Mouse (Mus musculus): ENCODE measurements around the gene Hoxa5. TPM values are rescaled to one million over a fixed set of nuclear protein-coding genes. Genes with fewer than 3 reads are reported as not detected.

Gene Hoxa5
- polyA plus RNA-seq, 1 experiment from 2014 or later = 2.6 TPM

DNA sequence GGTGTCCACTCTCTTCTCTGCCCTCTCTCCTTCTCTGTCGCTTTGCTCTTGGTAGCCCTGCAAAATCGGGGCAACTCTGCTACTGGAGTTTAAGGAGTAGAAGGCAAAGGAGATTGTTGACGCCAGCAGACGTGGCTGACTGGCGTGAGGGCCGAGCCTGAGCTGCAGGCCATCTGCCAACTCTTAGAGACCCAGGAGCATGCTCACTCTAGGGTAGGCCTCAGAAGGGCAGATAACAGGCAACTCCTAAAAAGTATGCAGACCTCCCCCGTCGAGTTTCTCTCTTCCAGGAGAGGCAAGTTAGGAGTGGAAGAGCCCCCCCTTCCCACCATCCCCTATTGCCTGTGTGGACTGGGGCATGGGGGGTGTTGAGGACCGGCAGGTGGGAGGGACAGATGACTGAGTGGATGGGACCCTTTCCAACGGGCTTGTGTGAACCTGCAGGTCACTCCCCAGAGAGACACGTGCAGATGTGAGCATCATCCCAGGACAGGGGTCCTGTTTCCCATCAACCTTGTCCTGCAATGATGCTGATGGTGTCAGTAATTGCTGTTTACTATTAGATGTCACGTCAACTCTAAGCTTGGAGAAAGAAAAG is 45.1 kb downstream of the Hoxa5 start:
- 8% methylated on average over 12 of the region's 12 CpGs for WGBS (ENCODE audit: insufficient replicate concordance)
- ATAC-seq (replicated peaks; ENCODE audit: insufficient number of reproducible peaks, low FRiP score, low TSS enrichment) = peak; percentile 28; the same call in 1 of the 2 replicates
- Histone ChIP-seq H3K27ac (ENCODE audit: low read depth, low read length) (peak overlapping the region; percentile 68; the same call in 1 of the 2 replicates), H3K4me3 (ENCODE audit: low read depth, low read length) (peak overlapping the region; percentile 52), H3K4me1 (ENCODE audit: control insufficient read depth, insufficient read depth, low read length) (peaks cover 5% of the 10 kb centered on the region; the same call in 1 of the 2 replicates), H3K36me3 (ENCODE audit: control insufficient read depth, insufficient read depth, low read length) (no peaks in the 10 kb centered on the region), H3K9ac (ENCODE audit: low read depth, low read length) (peak overlapping the region; percentile 47), H3K4me2 (peak overlapping the region; percentile 76), H3K9me3 (replicated peaks; ENCODE audit: control insufficient read depth, low read length) (no peaks in the 10 kb centered on the region), H3K27me3 (ENCODE audit: control insufficient read depth, insufficient read depth, low read length) (peaks cover 94% of the 10 kb centered on the region)

DNA sequence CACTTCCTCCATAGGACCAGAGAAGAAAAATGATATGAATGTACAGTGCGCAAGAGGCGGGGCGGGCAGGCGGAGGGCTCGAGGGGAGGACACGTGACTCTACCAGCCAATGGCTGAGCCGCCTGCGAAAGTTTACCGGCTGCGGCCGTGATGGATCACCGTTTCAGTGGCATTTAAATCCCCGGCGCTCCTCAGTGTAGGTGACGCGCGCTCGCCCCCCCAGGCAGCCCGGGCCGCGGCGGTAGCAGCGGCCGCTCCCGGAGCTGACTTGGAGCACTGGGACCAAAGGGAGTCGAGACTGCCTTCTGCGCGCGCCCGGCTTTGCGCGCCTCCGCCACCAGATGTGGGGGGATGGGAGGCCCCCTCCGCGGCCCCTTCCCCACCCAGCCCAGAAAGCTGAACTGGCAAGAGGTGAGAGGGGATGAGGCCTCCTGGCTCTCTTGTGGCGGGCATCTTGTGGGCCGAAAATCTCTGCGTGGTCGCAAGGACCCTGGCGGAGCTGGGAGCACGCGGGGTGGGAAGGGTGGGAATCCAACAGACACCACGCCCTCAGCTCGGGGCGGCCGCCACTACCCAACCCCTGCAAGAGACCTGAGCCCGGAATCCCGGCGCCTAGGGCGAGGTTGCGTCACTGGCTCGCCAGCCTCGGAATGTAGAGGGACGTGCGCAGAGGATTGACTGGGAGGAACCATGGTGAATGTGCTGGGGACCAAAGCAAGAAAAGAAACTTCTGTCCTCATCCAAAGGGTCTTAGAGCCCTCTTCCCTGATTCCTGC is 45.9 kb downstream of the Hoxa5 start, which contains the start of gene Hoxa1:
TSS of gene Hoxa1 (minus strand) at position 42 of the 776 bp plus-strand sequence.
- under 1% methylated on average over 55 of the region's 55 CpGs for WGBS (ENCODE audit: insufficient replicate concordance)
- ATAC-seq (replicated peaks; ENCODE audit: insufficient number of reproducible peaks, low FRiP score, low TSS enrichment) = peak; percentile 80
- peaks cover 5% of the 10 kb centered on the region; the same call in 1 of the 2 replicates for H3K4me1 ChIP-seq (ENCODE audit: control insufficient read depth, insufficient read depth, low read length)

DNA sequence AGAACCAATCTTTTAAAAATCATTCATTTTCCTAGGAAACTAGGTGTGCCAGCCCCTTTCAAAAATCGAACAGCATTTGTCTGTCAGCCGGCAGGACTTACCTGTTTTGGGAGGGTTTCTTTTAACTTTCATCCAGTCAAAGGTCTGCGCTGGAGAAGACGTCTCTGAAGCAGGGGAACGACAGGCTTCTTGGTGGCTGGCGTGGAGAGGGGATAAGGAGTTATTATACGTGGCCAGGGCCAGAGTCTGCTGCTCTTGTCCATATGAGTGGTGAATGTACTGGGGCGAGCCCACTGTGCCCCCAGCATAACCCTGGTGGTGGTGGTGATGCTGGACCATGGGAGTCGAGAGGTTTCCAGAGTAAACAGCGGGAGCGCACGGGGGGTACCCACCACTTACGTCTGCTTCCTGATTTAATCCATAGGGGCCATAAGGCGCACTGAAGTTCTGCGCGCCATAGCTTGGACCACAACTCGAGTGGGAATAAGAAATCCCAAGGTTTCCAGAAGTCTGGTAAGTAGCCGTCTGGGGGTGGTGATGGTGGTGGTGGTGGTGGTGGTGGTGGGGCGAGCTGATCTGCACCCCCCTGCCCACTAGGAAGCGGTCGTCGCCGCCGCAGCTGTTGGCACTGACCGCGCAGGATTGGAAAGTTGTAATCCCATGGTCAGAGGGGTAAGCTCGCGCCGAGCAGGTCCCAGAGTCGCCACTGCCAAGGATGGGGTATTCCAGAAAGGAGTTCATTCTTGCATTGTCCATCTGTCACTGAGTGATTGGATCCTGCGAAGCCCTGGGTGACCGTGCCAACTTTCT is 46.7 kb downstream of the Hoxa5 start:
- Histone ChIP-seq H3K9me3 (replicated peaks; ENCODE audit: control insufficient read depth, low read length) (no peaks in the 10 kb centered on the region), H3K4me3 (ENCODE audit: low read depth, low read length) (peak overlapping the region; percentile 52), H3K4me2 (peak overlapping the region; percentile 76), H3K36me3 (ENCODE audit: control insufficient read depth, insufficient read depth, low read length) (no peaks in the 10 kb centered on the region), H3K4me1 (ENCODE audit: control insufficient read depth, insufficient read depth, low read length) (peaks cover 5% of the 10 kb centered on the region; the same call in 1 of the 2 replicates), H3K27me3 (ENCODE audit: control insufficient read depth, insufficient read depth, low read length) (peaks cover 93% of the 10 kb centered on the region), H3K9ac (ENCODE audit: low read depth, low read length) (0 out of 2 replicates have a peak overlapping the region, but pooled peaks have one; percentile 18), H3K27ac (ENCODE audit: low read depth, low read length) (no peak overlapping the region)
- ATAC-seq (replicated peaks; ENCODE audit: insufficient number of reproducible peaks, low FRiP score, low TSS enrichment) = no peak
- WGBS (ENCODE audit: insufficient replicate concordance) = 1% methylated on average over 32 of the region's 32 CpGs

More for the DNA sequence above, 45.9 kb downstream of the Hoxa5 start, which contains the start of gene Hoxa1:
- Histone ChIP-seq H3K36me3 (ENCODE audit: control insufficient read depth, insufficient read depth, low read length) (no peaks in the 10 kb centered on the region), H3K9ac (ENCODE audit: low read depth, low read length) (peak within 1 kb of the TSS; percentile 47), H3K27me3 (ENCODE audit: control insufficient read depth, insufficient read depth, low read length) (peaks cover 93% of the 10 kb centered on the region), H3K4me3 (ENCODE audit: low read depth, low read length) (peak within 1 kb of the TSS; percentile 52), H3K9me3 (replicated peaks; ENCODE audit: control insufficient read depth, low read length) (no peaks in the 10 kb centered on the region), H3K27ac (ENCODE audit: low read depth, low read length) (peak within 1 kb of the TSS; percentile 68), H3K4me2 (peak within 1 kb of the TSS; percentile 76)

GRCm38 (mm10) chr6:52156551-52157200 is 47.7 kb downstream of the Hoxa5 start:
- no peaks in the 10 kb centered on the region for H3K9me3 ChIP-seq (replicated peaks; ENCODE audit: control insufficient read depth, low read length)
- no peak overlapping the region for H3K27ac ChIP-seq (ENCODE audit: low read depth, low read length)
- no peaks in the 10 kb centered on the region for H3K36me3 ChIP-seq (ENCODE audit: control insufficient read depth, insufficient read depth, low read length)
- 1% methylated on average over 20 of the region's 20 CpGs for WGBS (ENCODE audit: insufficient replicate concordance)
- H3K27me3 ChIP-seq (ENCODE audit: control insufficient read depth, insufficient read depth, low read length) = peaks cover 94% of the 10 kb centered on the region
- ATAC-seq (replicated peaks; ENCODE audit: insufficient number of reproducible peaks, low FRiP score, low TSS enrichment) = no peak
- H3K4me1 ChIP-seq (ENCODE audit: control insufficient read depth, insufficient read depth, low read length) = peaks cover 5% of the 10 kb centered on the region; the same call in 1 of the 2 replicates
- peak overlapping the region; percentile 76 for H3K4me2 ChIP-seq
- H3K4me3 ChIP-seq (ENCODE audit: low read depth, low read length) = peak overlapping the region; percentile 52
- H3K9ac ChIP-seq (ENCODE audit: low read depth, low read length) = no peak overlapping the region

GRCm38 (mm10) chr6:52155471-52155870 is 48.9 kb downstream of the Hoxa5 start:
- Histone ChIP-seq H3K9me3 (replicated peaks; ENCODE audit: control insufficient read depth, low read length) (no peaks in the 10 kb centered on the region), H3K4me2 (no peak overlapping the region), H3K4me3 (ENCODE audit: low read depth, low read length) (no peak overlapping the region), H3K36me3 (ENCODE audit: control insufficient read depth, insufficient read depth, low read length) (no peaks in the 10 kb centered on the region), H3K4me1 (ENCODE audit: control insufficient read depth, insufficient read depth, low read length) (peaks cover 5% of the 10 kb centered on the region; the same call in 1 of the 2 replicates), H3K9ac (ENCODE audit: low read depth, low read length) (no peak overlapping the region), H3K27me3 (ENCODE audit: control insufficient read depth, insufficient read depth, low read length) (peaks cover 94% of the 10 kb centered on the region), H3K27ac (ENCODE audit: low read depth, low read length) (no peak overlapping the region)
- no peak for ATAC-seq (replicated peaks; ENCODE audit: insufficient number of reproducible peaks, low FRiP score, low TSS enrichment)
- WGBS (ENCODE audit: insufficient replicate concordance) = 61% methylated on average over 3 of the region's 3 CpGs

- peaks cover 92% of the 10 kb centered on the region for H3K27me3 ChIP-seq (ENCODE audit: control insufficient read depth, insufficient read depth, low read length)
- no peak overlapping the region for H3K9ac ChIP-seq (ENCODE audit: low read depth, low read length)
- no peak overlapping the region for H3K4me2 ChIP-seq
- no peaks in the 10 kb centered on the region for H3K36me3 ChIP-seq (ENCODE audit: control insufficient read depth, insufficient read depth, low read length)
- ATAC-seq (replicated peaks; ENCODE audit: insufficient number of reproducible peaks, low FRiP score, low TSS enrichment) = no peak
- 22% methylated on average over 5 of the region's 5 CpGs for WGBS (ENCODE audit: insufficient replicate concordance)
- H3K9me3 ChIP-seq (replicated peaks; ENCODE audit: control insufficient read depth, low read length) = no peaks in the 10 kb centered on the region
- no peak overlapping the region for H3K27ac ChIP-seq (ENCODE audit: low read depth, low read length)
- H3K4me1 ChIP-seq (ENCODE audit: control insufficient read depth, insufficient read depth, low read length) = peaks cover 1% of the 10 kb centered on the region; the same call in 1 of the 2 replicates
- H3K4me3 ChIP-seq (ENCODE audit: low read depth, low read length) = no peak overlapping the region
These were observed 50.3 kb downstream of the Hoxa5 start for GRCm38 (mm10) chr6:52154044-52154443.

DNA sequence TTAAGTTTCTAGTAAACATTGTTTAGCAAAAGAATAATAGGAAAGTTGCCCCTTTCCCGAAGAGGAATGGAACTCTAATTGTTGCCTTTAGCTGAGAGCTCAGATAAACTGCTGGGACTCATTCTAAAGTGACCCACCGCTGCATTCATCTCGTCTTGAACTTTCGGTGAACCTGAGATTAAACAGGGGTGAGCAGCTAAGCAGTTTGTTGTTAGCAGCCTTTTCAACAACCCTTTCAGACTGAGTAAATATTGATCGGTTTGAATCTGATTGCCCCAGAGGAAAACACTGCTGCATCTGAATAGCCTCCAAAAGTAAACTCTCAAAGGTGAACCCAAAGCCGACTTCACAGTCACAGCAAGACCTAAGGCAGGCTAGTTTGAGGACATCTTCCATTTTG is 51.1 kb downstream of the Hoxa5 start:
- Histone ChIP-seq H3K36me3 (ENCODE audit: control insufficient read depth, insufficient read depth, low read length) (no peaks in the 10 kb centered on the region), H3K9me3 (replicated peaks; ENCODE audit: control insufficient read depth, low read length) (no peaks in the 10 kb centered on the region), H3K9ac (ENCODE audit: low read depth, low read length) (no peak overlapping the region), H3K27ac (ENCODE audit: low read depth, low read length) (no peak overlapping the region), H3K4me1 (ENCODE audit: control insufficient read depth, insufficient read depth, low read length) (no peaks in the 10 kb centered on the region), H3K27me3 (ENCODE audit: control insufficient read depth, insufficient read depth, low read length) (peaks cover 84% of the 10 kb centered on the region), H3K4me3 (ENCODE audit: low read depth, low read length) (no peak overlapping the region), H3K4me2 (no peak overlapping the region)
- no peak for ATAC-seq (replicated peaks; ENCODE audit: insufficient number of reproducible peaks, low FRiP score, low TSS enrichment)
- WGBS (ENCODE audit: insufficient replicate concordance) = 3% methylated on average over 6 of the region's 6 CpGs
